Mouse (Mus musculus) olfactory bulb, adult 2 months (tissue): ENCODE data around the gene Zmiz1.

Source experiments
- CTCF ChIP-seq: fragments of 200-500 bp; IDR thresholded peaks from 2 replicates; pipeline ENCODE4 v1.5.1; 2012; ENCODE audit warnings: low read depth, mild to moderate bottlenecking, low read length, moderate library complexity; ENCODE audit not compliant: insufficient read depth
- POLR2A ChIP-seq: fragments of 200-500 bp; IDR thresholded peaks from 2 replicates; pipeline ENCODE4 v1.6.1; 2012; ENCODE audit warnings: mild to moderate bottlenecking, low read depth, low read length, moderate library complexity; ENCODE audit not compliant: insufficient read depth

GRCm38 (mm10) chr14:25639120-25639758 lies 180.3 kb downstream of the Zmiz1 start:
- no peak for TF ChIP-seq POLR2A
- TF ChIP-seq CTCF = no peak
